In the genomic region with DNA sequence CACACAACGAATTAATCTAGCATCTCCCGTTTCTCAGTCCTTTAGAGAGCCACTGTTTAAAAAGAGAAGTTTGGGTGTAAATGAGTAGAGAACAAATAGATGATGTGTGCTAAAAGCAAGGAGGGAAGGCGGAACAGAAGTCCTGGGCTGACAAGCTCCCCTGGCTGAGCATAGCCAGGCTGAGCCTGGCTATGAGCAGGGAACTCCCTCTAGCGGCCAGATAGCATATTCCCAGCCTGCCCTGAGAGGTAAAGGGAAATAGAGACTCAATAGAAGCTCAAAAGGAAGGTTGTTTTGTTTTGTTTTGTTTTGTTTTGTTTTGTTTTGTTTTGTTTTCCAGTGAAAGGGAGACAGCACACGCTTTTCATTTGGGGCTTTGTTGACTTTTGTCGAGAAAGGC, we compare ENCODE assay signal across 8 mouse cellular contexts. TPM values are rescaled to one million over a fixed set of nuclear protein-coding genes. Genes with fewer than 3 reads are reported as not detected.
DNase-seq lines count a peak whose midpoint lies in the region; ATAC-seq and TF ChIP-seq lines count a peak whose summit lies in the region.

No protein-coding gene starts in this region.

- no peaks in the 10 kb centered on the region for H3K9me3 ChIP-seq in liver, embryonic 12.5 days (replicated peaks)
- no peaks in the 10 kb centered on the region for H3K9me3 ChIP-seq in midbrain, embryonic 11.5 days (ENCODE audit: control insufficient read depth, low read length)

- WGBS in liver, embryonic 12.5 days (ENCODE audit: insufficient replicate concordance): 17% methylated on average over 6 of the region's 6 CpGs
- 26% methylated on average over 6 of the region's 6 CpGs for WGBS in midbrain, embryonic 11.5 days

- H3K4me3 ChIP-seq in liver, embryonic 12.5 days: no peak overlapping the region
- H3K4me3 ChIP-seq in midbrain, embryonic 11.5 days (ENCODE audit: low read depth, low read length): no peak overlapping the region
- no peak overlapping the region for H3K4me3 ChIP-seq in testis, adult 2 months (ENCODE audit: control insufficient read depth, low read depth, low read length)

- no peak overlapping the region for H3K4me2 ChIP-seq in liver, embryonic 12.5 days
- H3K4me2 ChIP-seq in midbrain, embryonic 11.5 days: no peak overlapping the region

- peak; percentile 65; the same call in 1 of the 2 replicates for TF ChIP-seq CTCF in testis, adult 2 months (IDR thresholded peaks at IDR 0.05; ENCODE audit: control insufficient read depth, insufficient read depth, insufficient replicate concordance, low read depth, low read length)

- DNase-seq in liver: peak; percentile 56
- peak; percentile 73 for DNase-seq in adipocyte (ENCODE audit: low spot score)
- DNase-seq in embryo, embryonic 10.5 days (ENCODE audit: low spot score): peak; percentile 87
- peak; percentile 68 for DNase-seq in heart, postnatal 4 days
- DNase-seq in layer of hippocampus, postnatal 14 days (ENCODE audit: low spot score in 2 of 2): peak; percentile 44 to 77
- peak; percentile 91 for DNase-seq in midbrain, embryonic 11.5 days (ENCODE audit: low spot score, missing footprints)

- no peaks in the 10 kb centered on the region for H3K36me3 ChIP-seq in liver, embryonic 12.5 days
- no peaks in the 10 kb centered on the region for H3K36me3 ChIP-seq in midbrain, embryonic 11.5 days (ENCODE audit: control insufficient read depth, insufficient read depth, low read length)
- H3K36me3 ChIP-seq in testis, adult 2 months (ENCODE audit: control insufficient read depth, insufficient read depth, low read length): no peaks in the 10 kb centered on the region

- no peak overlapping the region for H3K9ac ChIP-seq in liver, embryonic 12.5 days
- no peak overlapping the region for H3K9ac ChIP-seq in midbrain, embryonic 11.5 days (ENCODE audit: low read length)

- H3K27ac ChIP-seq in liver, embryonic 12.5 days: no peak overlapping the region
- H3K27ac ChIP-seq in midbrain, embryonic 11.5 days (ENCODE audit: low read depth, low read length): no peak overlapping the region
- H3K27ac ChIP-seq in testis, adult 2 months (ENCODE audit: control insufficient read depth, insufficient read depth, low read depth, low read length): no peak overlapping the region

- no peak for TF ChIP-seq POLR2A in testis, adult 2 months (IDR thresholded peaks at IDR 0.05; ENCODE audit: control insufficient read depth, low read depth, low read length)

- no peaks in the 10 kb centered on the region; the same call in 1 of the 2 replicates for H3K27me3 ChIP-seq in liver, embryonic 12.5 days (replicated peaks)
- H3K27me3 ChIP-seq in midbrain, embryonic 11.5 days (ENCODE audit: control insufficient read depth, insufficient read depth, low read length): no peaks in the 10 kb centered on the region
- no peaks in the 10 kb centered on the region for H3K27me3 ChIP-seq in testis, adult 2 months (ENCODE audit: control insufficient read depth, insufficient read depth, low read length)

- H3K4me1 ChIP-seq in liver, embryonic 12.5 days: no peaks in the 10 kb centered on the region
- H3K4me1 ChIP-seq in midbrain, embryonic 11.5 days (ENCODE audit: control insufficient read depth, insufficient read depth, low read length): no peaks in the 10 kb centered on the region
- H3K4me1 ChIP-seq in testis, adult 2 months (ENCODE audit: control insufficient read depth, insufficient read depth, low read length): peaks cover 5% of the 10 kb centered on the region

- ATAC-seq in liver, embryonic 12.5 days: no peak
- ATAC-seq in midbrain, embryonic 11.5 days (ENCODE audit: low FRiP score): 0 out of 2 replicates have a peak, but pooled peaks have one; percentile 58

RNA-seq across cellular contexts. Expression of gene Nr2e3, which starts 8.9 kb away (rescaled TPM):
- polyA plus RNA-seq in liver, embryonic 12.5 days (2016; fragmentation: Nextera tagmentation; extraction: Ambion mirVana): not detected in 2 replicates
- not detected for total RNA-seq in heart, postnatal 4 days (2021)
- total RNA-seq in layer of hippocampus, postnatal 14 days (2021): not detected
- polyA plus RNA-seq in midbrain, embryonic 11.5 days (2014; fragmentation: Nextera tagmentation; extraction: Ambion mirVana): not detected in 2 replicates
- polyA plus RNA-seq in testis, adult 2 months (2012; rRNA removed): not detected in 2 replicates
